Mouse (Mus musculus) spleen, adult 2 months (tissue): ENCODE data around the gene 5730409E04Rik.

Experiments used
- CTCF ChIP-seq: fragments of 200-500 bp; IDR thresholded peaks from 2 replicates; pipeline ENCODE4 v1.5.1; 2011; ENCODE audit warnings: mild to moderate bottlenecking, inconsistent platforms; ENCODE audit not compliant: insufficient read depth, insufficient read length, insufficient replicate concordance; ENCODE audit errors: extremely low read depth
- POLR2A ChIP-seq: fragments of 200-500 bp; IDR thresholded peaks from 2 replicates; pipeline ENCODE4 v1.6.1; 2011; ENCODE audit warnings: low read depth, low read length, inconsistent platforms

DNA sequence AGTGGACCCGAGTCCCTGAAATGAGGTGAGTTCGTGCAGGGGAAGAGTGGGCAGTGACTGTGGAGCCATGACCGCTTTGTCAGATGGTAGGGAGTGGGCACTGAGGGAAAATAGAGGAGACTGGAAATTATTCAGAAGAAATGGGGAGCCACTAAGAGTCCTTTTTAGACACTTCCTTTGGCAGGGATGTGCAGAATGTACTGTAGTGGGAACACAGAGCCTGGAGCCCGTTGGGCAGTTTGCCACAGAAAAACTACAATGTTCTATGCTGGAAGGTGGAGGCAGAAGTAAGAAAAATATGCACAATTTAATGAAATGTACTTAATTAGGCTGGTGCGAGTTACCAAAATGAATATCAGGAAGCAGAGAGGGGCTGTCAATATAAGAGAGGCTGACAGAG, 43.5 kb downstream of the 5730409E04Rik start:
- TF ChIP-seq CTCF (no peak), POLR2A (no peak)
